Mouse (Mus musculus) ES-E14 (cell line): ENCODE data around the gene Capn5.

Experiments
- CHD2 ChIP-seq: IDR thresholded peaks from 2 replicates; pipeline ENCODE4 v1.6.1; 2014; ENCODE audit warnings: mild to moderate bottlenecking, low read depth, low read length, inconsistent platforms
- HCFC1 ChIP-seq: IDR thresholded peaks from 2 replicates; pipeline ENCODE4 v1.6.1; 2012; ENCODE audit warnings: low read length, inconsistent platforms, borderline replicate concordance; ENCODE audit not compliant: insufficient read depth
- MAFK ChIP-seq: IDR thresholded peaks from 2 replicates; pipeline ENCODE4 v1.6.1; 2014; ENCODE audit warnings: mild to moderate bottlenecking, low read depth, low read length, inconsistent platforms; ENCODE audit not compliant: insufficient read depth
- ZC3H11A ChIP-seq: IDR thresholded peaks from 2 replicates; pipeline ENCODE4 v1.6.1; 2012; ENCODE audit warnings: low read depth, mild to moderate bottlenecking, inconsistent platforms, low read length, borderline replicate concordance
- ZNF384 ChIP-seq: IDR thresholded peaks from 2 replicates; pipeline ENCODE4 v1.6.1; 2012; ENCODE audit warnings: low read depth, low read length, inconsistent platforms

GRCm38 (mm10) chr7:98109771-98110170 is 68.3 kb downstream of the Capn5 start:
- no peak for TF ChIP-seq ZC3H11A
- no peak for TF ChIP-seq ZNF384
- no peak for TF ChIP-seq MAFK
- TF ChIP-seq CHD2 = no peak
- TF ChIP-seq HCFC1 = no peak
